Mouse (Mus musculus) frontal cortex, postnatal 36 days (tissue): ENCODE results near the gene Mageb18.
"Not testable (repeated sequence)": the region's sequence is repeated elsewhere in the genome, so short reads cannot be mapped to it uniquely, and the experiment has no call there.

Experiments used
- DNase-seq, 2 experiments: peaks; one replicate each; pipeline ENCODE4 v3.0.0; 2022; ENCODE audit warnings: low spot score in 2 of 2

The Mageb18 gene

DNA sequence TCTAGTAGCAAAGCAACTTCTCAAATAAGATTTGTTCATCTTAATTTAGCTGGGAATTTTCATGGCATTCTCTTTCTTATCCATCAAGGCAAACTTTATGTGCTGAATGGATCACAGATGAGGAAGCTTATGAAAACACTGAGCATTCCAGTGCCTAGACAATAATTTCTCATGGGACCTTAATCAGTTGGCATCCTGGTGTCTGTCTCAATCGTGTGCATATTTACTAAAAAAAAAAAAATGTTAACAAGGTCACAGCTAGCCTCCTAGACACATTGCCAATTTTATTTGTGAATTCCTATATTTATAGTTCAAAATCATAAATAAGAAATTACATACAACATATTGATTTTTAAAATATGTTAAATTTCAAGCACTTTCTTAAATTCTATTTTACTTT lies at the start of gene Mageb18:
TSS of gene Mageb18 (minus strand) at position 101 of the 400 bp plus-strand sequence.
- DNase-seq: no peak

- DNase-seq: no peak
Measured at GRCm38 (mm10) chrX:92612788-92613187, 13.4 kb upstream of the Mageb18 start.

GRCm38 (mm10) chrX:92610466-92610865 lies 11.1 kb upstream of the Mageb18 start:
- DNase-seq: no peak

DNA sequence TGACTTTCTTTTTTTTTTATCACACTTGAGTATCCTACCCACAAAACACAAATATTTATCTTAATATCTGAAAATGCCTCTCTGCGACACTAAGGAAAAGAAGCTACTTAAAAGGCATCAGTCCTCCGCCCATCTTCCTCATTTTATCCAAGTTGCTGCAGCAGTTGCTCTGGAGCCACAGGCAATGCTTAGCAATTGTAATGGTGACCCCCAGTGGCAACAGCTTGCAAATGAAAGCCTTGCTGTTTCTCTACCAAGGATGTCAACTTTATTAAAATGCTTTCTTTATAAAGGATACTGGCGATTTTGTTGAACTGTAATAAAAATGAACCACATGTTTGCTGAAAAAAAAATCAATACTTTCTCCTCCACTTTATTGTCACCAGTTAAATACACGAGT lies 2.0 kb downstream of the Mageb18 start:
- peak; percentile 1 to 18 for DNase-seq

GRCm38 (mm10) chrX:92527826-92528225 lies 71.5 kb downstream of the Mageb18 start:
- no peak for DNase-seq

DNA sequence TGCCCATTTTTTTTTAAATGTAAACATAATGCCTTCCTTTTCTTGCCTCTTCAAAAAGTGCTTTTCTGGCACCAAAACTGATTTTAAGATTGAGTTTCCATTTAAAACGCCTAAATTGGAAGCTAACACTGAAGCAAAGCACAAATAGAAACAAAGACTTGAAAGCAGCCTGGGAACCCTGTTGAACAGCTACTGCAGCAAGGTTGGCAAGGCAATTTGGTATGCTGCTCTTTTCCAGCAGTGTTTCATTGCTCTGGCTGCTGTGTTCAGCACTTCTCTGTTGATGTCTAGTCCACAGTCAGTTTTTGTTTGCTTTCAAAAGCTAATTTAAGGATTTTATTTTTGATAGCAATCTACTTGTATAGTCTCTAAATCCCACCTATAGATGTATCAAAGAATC lies 101.1 kb downstream of the Mageb18 start:
- peak in 1 of 2 experiments; percentile 3 for DNase-seq

DNA sequence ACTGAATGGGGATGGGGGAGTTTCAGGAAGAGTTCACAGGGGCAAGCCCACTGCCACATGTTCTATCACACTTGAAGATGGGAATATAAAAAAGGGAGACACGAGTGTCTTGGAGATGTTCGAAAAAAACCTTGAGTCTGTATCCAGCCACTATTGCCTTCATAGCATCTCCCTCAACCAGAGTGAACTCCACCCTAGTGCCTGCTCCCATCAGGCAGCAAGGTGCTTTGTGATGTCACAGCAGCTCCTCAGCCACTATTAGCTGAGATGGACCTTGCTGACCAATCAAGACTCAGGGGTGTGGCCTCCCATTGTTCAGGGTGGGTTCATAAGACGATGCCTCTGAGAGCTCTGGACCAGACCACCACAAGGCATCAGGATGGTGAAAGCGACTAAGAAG lies 109.7 kb downstream of the Mageb18 start, which contains the start of gene Gm5941:
TSS of gene Gm5941 (plus strand) at position 301 of the 400 bp plus-strand sequence.
- DNase-seq: not testable (repeated sequence)

- DNase-seq: no peak
Measured at GRCm38 (mm10) chrX:92464773-92465172, 134.6 kb downstream of the Mageb18 start.

DNA sequence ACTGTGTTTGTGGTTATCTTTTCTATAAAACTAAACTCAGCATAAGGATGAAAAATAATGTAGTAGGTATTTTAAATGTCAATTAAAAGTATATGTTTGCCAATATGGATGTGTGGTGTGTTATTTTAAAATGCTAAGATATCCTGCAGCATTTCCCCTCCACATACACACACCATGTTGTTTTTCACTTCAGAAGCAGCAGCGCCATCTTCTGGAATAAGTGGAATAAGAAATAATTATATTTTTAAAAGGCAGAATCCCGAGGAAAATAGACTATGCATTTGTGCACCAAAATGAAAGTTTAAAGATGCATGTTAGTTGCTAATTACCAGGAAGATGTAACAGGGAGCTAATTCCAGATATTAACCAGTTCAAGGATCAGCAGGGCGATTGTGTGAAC lies 138.9 kb downstream of the Mageb18 start:
- no peak for DNase-seq

GRCm38 (mm10) chrX:92387384-92387783 lies 212.0 kb downstream of the Mageb18 start:
- DNase-seq: no peak

- peak in 1 of 2 experiments; percentile 23 for DNase-seq
Measured at GRCm38 (mm10) chrX:92342924-92343323, 256.4 kb downstream of the Mageb18 start.

DNA sequence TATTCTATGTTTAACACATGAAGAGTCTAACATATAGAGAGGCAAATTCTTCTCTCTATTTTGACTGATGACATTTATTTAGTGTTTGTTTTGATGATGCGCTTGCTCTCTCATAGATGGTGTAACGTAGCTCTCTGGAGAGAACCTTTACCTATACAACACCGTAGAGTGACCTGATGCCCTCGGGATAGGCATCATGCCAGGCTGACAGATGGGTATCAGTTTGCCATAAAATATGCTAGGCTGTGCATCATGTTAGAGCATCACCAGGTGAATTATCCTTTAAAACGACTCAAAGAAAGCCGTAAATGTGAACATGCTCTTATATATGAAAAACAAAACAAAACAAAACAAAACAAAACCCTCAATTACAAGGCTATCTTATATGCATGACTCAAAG lies 258.5 kb downstream of the Mageb18 start:
- DNase-seq: no peak

- no peak for DNase-seq
Measured at GRCm38 (mm10) chrX:92339551-92339950, 259.8 kb downstream of the Mageb18 start.

GRCm38 (mm10) chrX:92333459-92333858 lies 265.9 kb downstream of the Mageb18 start:
- peak in 1 of 2 experiments; percentile 17 for DNase-seq

DNA sequence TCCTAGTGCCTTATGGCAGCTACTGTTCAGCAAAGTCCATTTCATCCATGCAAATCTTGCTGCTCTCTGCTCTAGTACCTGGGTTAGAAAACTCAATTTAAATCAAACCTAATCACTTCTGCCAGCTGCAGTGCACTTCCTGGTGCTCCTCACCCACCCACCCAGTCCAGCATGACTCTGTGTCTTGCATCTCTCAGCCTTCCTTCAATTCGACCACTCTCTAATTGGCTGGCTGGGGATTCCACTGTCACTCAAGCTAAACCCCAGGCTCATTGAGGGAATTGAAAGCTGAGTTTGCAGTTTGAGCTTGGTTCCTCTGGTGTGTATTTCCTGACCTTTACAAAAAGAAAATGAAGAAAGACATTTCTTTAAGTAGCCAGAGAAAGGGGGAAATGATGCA lies 275.8 kb downstream of the Mageb18 start:
- no peak for DNase-seq

- no peak for DNase-seq
Measured at GRCm38 (mm10) chrX:92280619-92281018, 318.8 kb downstream of the Mageb18 start.
